Mouse (Mus musculus) heart, postnatal 36 days (tissue): Measurements from ENCODE around the gene Vmn1r173. TPM values are rescaled to one million over a fixed set of nuclear protein-coding genes. Genes with fewer than 3 reads are reported as not detected.
"Not testable (repeated sequence)": the region's sequence is repeated elsewhere in the genome, so short reads cannot be mapped to it uniquely, and the experiment has no call there.

Experiments
- DNase-seq, 2 experiments: peaks; one replicate each; pipeline ENCODE4 v3.0.0; 2021 to 2022
- intact Hi-C: fragments of 180-260 bp; cut with DNase I; formaldehyde crosslinking; loops from one replicate; pipeline ENCODE4 v1.15.1; 2025
- total RNA-seq, 2 experiments: library from RNA; stranded (reverse); gene quantifications; 2 replicates each; pipeline ENCODE4 v1.2.3; 2021

Gene Vmn1r173
- total RNA-seq: not detected

GRCm38 (mm10) chr7:23700403-23700802 lies at the start of gene Vmn1r173:
Gene Vmn1r173, plus strand, starts transcription at chr7:23700703.
- intact Hi-C loops, DNase-seq: not testable (repeated sequence)

GRCm38 (mm10) chr7:23658016-23658415 lies 42.5 kb upstream of the Vmn1r173 start, which contains the start of gene Vmn1r172:
Gene Vmn1r172, plus strand, starts transcription at chr7:23658316.
- intact Hi-C loops: no loop called here
- DNase-seq: no peak

- intact Hi-C loops, DNase-seq: not testable (repeated sequence)
Observed at GRCm38 (mm10) chr7:23751970-23752369, 51.5 kb downstream of the Vmn1r173 start, which contains the start of gene Vmn1r174. Gene Vmn1r174, plus strand, starts transcription at chr7:23752270.

Other genes with a start within 250 kb of the Vmn1r173 start
- gene Vmn1r167, start 193.5 kb upstream of the Vmn1r173 start, total RNA-seq: not detected
- not detected for gene Vmn1r168, start 161.0 kb upstream of the Vmn1r173 start, total RNA-seq
- not detected for gene Vmn1r169, start 125.2 kb upstream of the Vmn1r173 start, total RNA-seq
- not detected for gene Vmn1r170, start 94.5 kb upstream of the Vmn1r173 start, total RNA-seq
- not detected for gene Vmn1r171, start 70.0 kb upstream of the Vmn1r173 start, total RNA-seq
- gene Vmn1r172, start 42.4 kb upstream of the Vmn1r173 start, total RNA-seq: not detected
- gene Vmn1r174, start 51.6 kb downstream of the Vmn1r173 start, total RNA-seq: not detected
- not detected for gene Vmn1r175, start 109.9 kb downstream of the Vmn1r173 start, total RNA-seq
- not detected for gene Vmn1r176, start 136.7 kb downstream of the Vmn1r173 start, total RNA-seq
- gene Vmn1r177, start 165.7 kb downstream of the Vmn1r173 start, total RNA-seq: not detected
- not detected for gene Vmn1r178, start 191.3 kb downstream of the Vmn1r173 start, total RNA-seq
- not detected for gene Vmn1r179, start 226.3 kb downstream of the Vmn1r173 start, total RNA-seq
- gene Vmn1r180, start 249.9 kb downstream of the Vmn1r173 start, total RNA-seq: not detected